Comparison of ENCODE assay signal across 8 mouse cellular contexts in genomic region chr7:48749298-48750163, GRCm38 (mm10). TPM values are rescaled to one million over a fixed set of nuclear protein-coding genes. Genes with fewer than 3 reads are reported as not detected.
A peak's percentile ranks its signal among the peaks of the same experiment; 100 is the strongest.
DNase-seq lines count a peak whose midpoint lies in the region; ATAC-seq and TF ChIP-seq lines count a peak whose summit lies in the region.

No protein-coding gene starts in this region.

- peak; percentile 86 for ATAC-seq in erythroblast, adult 5-6 weeks (replicated peaks; ENCODE audit: low FRiP score, poor library complexity, severe bottlenecking)
- peak; percentile 76 for ATAC-seq in heart, embryonic 11.5 days (replicated peaks; ENCODE audit: insufficient number of reproducible peaks, low FRiP score, low TSS enrichment)
- peak; percentile 88 for ATAC-seq in kidney, embryonic 16.5 days (ENCODE audit: low FRiP score, low TSS enrichment)

- H3ac ChIP-seq in C2C12 (ENCODE audit: control insufficient read depth, insufficient read length, low read depth), result peak overlapping the region; percentile 68
- no peak overlapping the region for H3ac ChIP-seq in myocyte (ENCODE audit: control insufficient read depth, insufficient read length)

- H3K79me3 ChIP-seq in C2C12 (ENCODE audit: low read depth), result no peaks in the 10 kb centered on the region

- no peaks in the 10 kb centered on the region for H3K27me3 ChIP-seq in C2C12 (ENCODE audit: control insufficient read depth, insufficient read depth, insufficient read length)
- no peaks in the 10 kb centered on the region for H3K27me3 ChIP-seq in heart, embryonic 11.5 days (ENCODE audit: control insufficient read depth, insufficient read depth, low read length)
- no peaks in the 10 kb centered on the region; the same call in 1 of the 2 replicates for H3K27me3 ChIP-seq in kidney, embryonic 16.5 days (ENCODE audit: insufficient read depth, low read length)
- no peaks in the 10 kb centered on the region for H3K27me3 ChIP-seq in liver, adult 2 months (ENCODE audit: control insufficient read depth, insufficient read depth, low read length)
- H3K27me3 ChIP-seq in myocyte (ENCODE audit: control insufficient read depth, insufficient read depth, insufficient read length), result no peaks in the 10 kb centered on the region
- H3K27me3 ChIP-seq in splenic B cell, adult 2 months (ENCODE audit: control insufficient read depth, insufficient read depth, low read length, poor library complexity, severe bottlenecking), result no peaks in the 10 kb centered on the region

- H3K4me2 ChIP-seq in heart, embryonic 11.5 days, result peak overlapping the region; percentile 65
- H3K4me2 ChIP-seq in kidney, embryonic 16.5 days (replicated peaks; ENCODE audit: low read depth, low read length), result peak overlapping the region; percentile 94
- peak overlapping the region; percentile 80 for H3K4me2 ChIP-seq in myocyte (ENCODE audit: low read depth)

- TF ChIP-seq POLR2A in liver, adult 2 months (IDR thresholded peaks at IDR 0.05; ENCODE audit: extremely low read depth, insufficient read depth, low read length), result no peak
- TF ChIP-seq POLR2A in myocyte (IDR thresholded peaks at IDR 0.05; ENCODE audit: insufficient read length, low read depth), result no peak

- DNase-seq in brain, adult 2 months (ENCODE audit: low read depth, low spot score), result peak; percentile 96
- peak; percentile 80 for DNase-seq in liver, adult 2 months (ENCODE audit: extremely low read depth, low read depth, low spot score)
- peak; percentile 91 for DNase-seq in splenic B cell, adult 2 months (ENCODE audit: low read depth, low spot score)

- H3K9me3 ChIP-seq in heart, embryonic 11.5 days (replicated peaks; ENCODE audit: control insufficient read depth, low read length), result no peaks in the 10 kb centered on the region
- no peaks in the 10 kb centered on the region for H3K9me3 ChIP-seq in kidney, embryonic 16.5 days (ENCODE audit: low read length)

- peak; percentile 65 for TF ChIP-seq CTCF in C2C12 (IDR thresholded peaks at IDR 0.05; ENCODE audit: control insufficient read depth, insufficient read depth, insufficient read length)
- TF ChIP-seq CTCF in liver, adult 2 months (IDR thresholded peaks at IDR 0.05; ENCODE audit: low read depth, low read length), result peak; percentile 75

- H3K9ac ChIP-seq in heart, embryonic 11.5 days (ENCODE audit: low read depth, low read length), result peak overlapping the region; percentile 2
- peak overlapping the region; percentile 64 for H3K9ac ChIP-seq in kidney, embryonic 16.5 days (replicated peaks; ENCODE audit: low read length)
- peak overlapping the region; percentile 53 for H3K9ac ChIP-seq in liver, adult 2 months (ENCODE audit: low read depth, low read length)

- H3K4me3 ChIP-seq in C2C12 (ENCODE audit: insufficient read depth, poor library complexity, severe bottlenecking), result peak overlapping the region; percentile 18
- peak overlapping the region; percentile 35 for H3K4me3 ChIP-seq in heart, embryonic 11.5 days (ENCODE audit: low read depth, low read length)
- H3K4me3 ChIP-seq in kidney, embryonic 16.5 days (ENCODE audit: low read length), result peak overlapping the region; percentile 43
- peak overlapping the region; percentile 32 for H3K4me3 ChIP-seq in liver, adult 2 months (ENCODE audit: insufficient read depth, low read depth, low read length)
- H3K4me3 ChIP-seq in myocyte, result peak overlapping the region; percentile 15

- H3K27ac ChIP-seq in heart, embryonic 11.5 days (ENCODE audit: low read depth, low read length), result no peak overlapping the region
- no peak overlapping the region; the same call in 1 of the 2 replicates for H3K27ac ChIP-seq in kidney, embryonic 16.5 days (ENCODE audit: low read length)
- H3K27ac ChIP-seq in liver, adult 2 months (replicated peaks; ENCODE audit: insufficient read depth, low read depth, low read length), result peak overlapping the region; percentile 16

- WGBS in heart, embryonic 11.5 days (ENCODE audit: insufficient replicate concordance), result 1% methylated on average over 24 of the region's 24 CpGs
- under 1% methylated on average over 24 of the region's 24 CpGs for WGBS in kidney, embryonic 16.5 days
- 3% methylated on average over 24 of the region's 24 CpGs for WGBS in liver, adult 2 months

- H3K36me3 ChIP-seq in C2C12 (ENCODE audit: control insufficient read depth, insufficient read depth), result no peaks in the 10 kb centered on the region
- H3K36me3 ChIP-seq in heart, embryonic 11.5 days (ENCODE audit: control insufficient read depth, insufficient read depth, low read length), result no peaks in the 10 kb centered on the region
- H3K36me3 ChIP-seq in kidney, embryonic 16.5 days (ENCODE audit: insufficient read depth, low read length), result no peaks in the 10 kb centered on the region
- no peaks in the 10 kb centered on the region for H3K36me3 ChIP-seq in liver, adult 2 months (ENCODE audit: control insufficient read depth, insufficient read depth, low read length)
- H3K36me3 ChIP-seq in myocyte (ENCODE audit: control insufficient read depth, insufficient read depth), result no peaks in the 10 kb centered on the region
- H3K36me3 ChIP-seq in splenic B cell, adult 2 months (ENCODE audit: control insufficient read depth, insufficient read depth, low read length, poor library complexity, severe bottlenecking), result no peaks in the 10 kb centered on the region

- H3K79me2 ChIP-seq in C2C12 (ENCODE audit: control insufficient read depth, insufficient read depth) (no peaks in the 10 kb centered on the region), myocyte (ENCODE audit: control insufficient read depth, insufficient read depth) (no peaks in the 10 kb centered on the region)
- H3K79me2 ChIP-seq in liver, adult 2 months (ENCODE audit: control insufficient read depth, insufficient read depth, low read length), result no peaks in the 10 kb centered on the region

- no peaks in the 10 kb centered on the region for H3K4me1 ChIP-seq in heart, embryonic 11.5 days (ENCODE audit: control insufficient read depth, insufficient read depth, low read length)
- H3K4me1 ChIP-seq in kidney, embryonic 16.5 days (ENCODE audit: insufficient read depth, low read length), result peaks cover 12% of the 10 kb centered on the region
- peaks cover 9% of the 10 kb centered on the region for H3K4me1 ChIP-seq in liver, adult 2 months (ENCODE audit: control insufficient read depth, insufficient read depth, low read length)

TF ChIP-seq in C2C12, 6 proteins besides CTCF, POLR2A, EP300 and RAD21:
- TF ChIP-seq MYOG (IDR thresholded peaks at IDR 0.05; ENCODE audit: control insufficient read depth, extremely low read depth, insufficient read length) (no peak), USF1 (IDR thresholded peaks at IDR 0.05; ENCODE audit: low read depth) (no peak), FOSL1 (IDR thresholded peaks at IDR 0.05; ENCODE audit: insufficient read depth, low read length, poor library complexity, severe bottlenecking) (no peak), CEBPB (IDR thresholded peaks at IDR 0.05; ENCODE audit: low read depth) (no peak), MYOD1 (IDR thresholded peaks at IDR 0.05; ENCODE audit: control insufficient read depth, insufficient read length, low read depth) (no peak), MAX (IDR thresholded peaks at IDR 0.05) (no peak)

TF ChIP-seq in myocyte, 11 proteins besides CTCF, POLR2A, EP300 and RAD21:
- no peak for TF ChIP-seq MYOG (IDR thresholded peaks at IDR 0.05; ENCODE audit: control insufficient read depth in 1 of 3, insufficient read depth in 1 of 3, insufficient read length in 2 of 3, low read depth in 2 of 3)
- no peak for TF ChIP-seq MYOD1 (IDR thresholded peaks at IDR 0.05; ENCODE audit: control insufficient read depth in 1 of 3, insufficient read length in 2 of 3, low read depth in 2 of 3)
- TF ChIP-seq SRF (IDR thresholded peaks at IDR 0.05; ENCODE audit: control insufficient read depth, insufficient read length, low read depth), result no peak
- no peak for TF ChIP-seq TCF3 (IDR thresholded peaks at IDR 0.05; ENCODE audit: insufficient read length, low read depth)
- no peak for TF ChIP-seq REST (IDR thresholded peaks at IDR 0.05; ENCODE audit: insufficient read depth, insufficient read length)
- TF ChIP-seq CEBPB (IDR thresholded peaks at IDR 0.05; ENCODE audit: insufficient read depth, poor library complexity, severe bottlenecking), result no peak
- no peak for TF ChIP-seq TCF12 (IDR thresholded peaks at IDR 0.05; ENCODE audit: insufficient read depth, poor library complexity, severe bottlenecking)
- TF ChIP-seq POLR2AphosphoS2 (IDR thresholded peaks at IDR 0.05; ENCODE audit: insufficient read length, low read depth), result no peak
- TF ChIP-seq MAX (IDR thresholded peaks at IDR 0.05; ENCODE audit: low read depth), result no peak
- TF ChIP-seq USF1 (IDR thresholded peaks at IDR 0.05; ENCODE audit: low read depth), result no peak

RNA-seq across cellular contexts. Expression of gene Zdhhc13, which starts 39.3 kb away (rescaled TPM):
- polyA plus RNA-seq in C2C12 (2012; fragmentation: generic; extraction: Trizol) (12.2 TPM), myocyte (2012; fragmentation: generic; extraction: Trizol) (9.9 TPM)
- 11.7 and 21.1 TPM in 2 replicates for total RNA-seq in erythroblast, adult 5-6 weeks (2015; ENCODE audit: low replicate concordance)
- 6.0 and 10.0 TPM in 2 replicates for total RNA-seq in erythroblast, adult 5-6 weeks (2017; ENCODE audit: low replicate concordance)
- polyA plus RNA-seq in heart, embryonic 11.5 days (2014; fragmentation: Nextera tagmentation; extraction: Ambion mirVana), result 36.1 and 41.8 TPM in 2 replicates
- polyA plus RNA-seq in kidney, embryonic 16.5 days (2015; fragmentation: Nextera tagmentation; extraction: Ambion mirVana), result 43.8 and 46.0 TPM in 2 replicates
- 6.2 and 7.7 TPM in 2 replicates for total RNA-seq in liver, adult 2 months (2014; rRNA removed)
- polyA plus RNA-seq in liver, adult 2 months (2012; rRNA removed), result 2.7 and 3.0 TPM in 2 replicates

Comparison
In these comparisons a context has a peak if more than half of its experiments do, and no peak if none do; other contexts are left out.
1. H3K9ac ChIP-seq: peak in every context shown above with its lines; median percentile 64 in kidney, embryonic 16.5 days; 53 in liver, adult 2 months; 2 in heart, embryonic 11.5 days.